13 mouse cellular contexts compared by ENCODE assay signal in genomic region chr6:135472495-135472894, GRCm38 (mm10).
"Had no signal": no experiment of that assay in that cellular context is flagged by ENCODE, and none has a peak within 500 bp of the region (broad histone marks: within the 10 kb centered on the region; RNA-seq: fewer than 3 reads in every experiment).

No protein-coding gene starts in this region.

- H3K36me3 ChIP-seq: intestine, embryonic 15.5 days; liver, embryonic 13.5 days; stomach, embryonic 15.5 days had no signal

- H3K9me3 ChIP-seq: intestine, embryonic 15.5 days; liver, embryonic 13.5 days; stomach, embryonic 15.5 days had no signal

- H3K4me1 ChIP-seq: intestine, embryonic 15.5 days; liver, embryonic 13.5 days; stomach, embryonic 15.5 days had no signal

- H3K4me3 ChIP-seq: intestine, embryonic 15.5 days; liver, embryonic 13.5 days; stomach, embryonic 15.5 days had no signal

- H3K27ac ChIP-seq: intestine, embryonic 15.5 days; liver, embryonic 13.5 days; stomach, embryonic 15.5 days had no signal

- H3K9ac ChIP-seq: intestine, embryonic 15.5 days; liver, embryonic 13.5 days; stomach, embryonic 15.5 days had no signal

- H3K4me2 ChIP-seq: intestine, embryonic 15.5 days; liver, embryonic 13.5 days; midbrain, embryonic 11.5 days; stomach, embryonic 15.5 days had no signal

- H3K27me3 ChIP-seq: intestine, embryonic 15.5 days; liver, embryonic 13.5 days; stomach, embryonic 15.5 days had no signal

- DNase-seq: kidney, adult 11 months; kidney, postnatal 14 days; liver, embryonic 13.5 days; lung, adult 2 months; lung, postnatal 14 days; lung, postnatal 4 days; midbrain, embryonic 14.5 days; right cerebral cortex, postnatal 25 days; spleen, adult 18-20 months; thymus, postnatal 25 days had no signal

- ATAC-seq: intestine, embryonic 15.5 days had no signal
